Mouse (Mus musculus) lung, adult 2 months (tissue): ENCODE data around the gene Zfr2.

Experiments used
- CTCF ChIP-seq: fragments of 200-500 bp; IDR thresholded peaks from 2 replicates; pipeline ENCODE4 v1.5.1; 2011; ENCODE audit warnings: mild to moderate bottlenecking, low read length, control low read depth; ENCODE audit not compliant: insufficient read depth
- POLR2A ChIP-seq: fragments of 200-500 bp; IDR thresholded peaks from 2 replicates; pipeline ENCODE4 v1.6.1; 2011; ENCODE audit warnings: low read depth, mild to moderate bottlenecking, control low read depth, low read length, borderline replicate concordance; ENCODE audit errors: extremely low read depth

DNA sequence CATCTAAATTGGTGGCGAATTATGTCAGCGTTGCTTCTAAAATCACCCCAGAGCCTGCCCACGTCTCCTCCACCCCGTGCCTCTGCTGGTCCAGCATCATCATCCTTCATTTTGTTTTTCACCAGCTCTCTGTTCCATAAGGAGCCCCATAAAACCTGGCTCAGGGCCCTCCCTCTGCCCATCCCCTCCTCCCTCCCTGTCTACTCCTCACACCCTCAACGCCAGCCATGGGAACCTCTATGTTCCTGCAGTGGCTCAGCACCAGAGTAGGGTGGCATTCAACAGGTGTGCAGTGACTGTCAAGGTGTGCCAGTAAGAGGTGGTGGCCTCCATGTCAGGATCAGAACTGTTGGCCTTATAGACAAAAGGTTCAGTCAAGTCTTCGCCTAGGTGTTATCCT lies 62.2 kb downstream of the Zfr2 start:
- TF ChIP-seq POLR2A (no peak), CTCF (no peak)
